Mouse (Mus musculus): Measurements from ENCODE around the gene Ada.

DNA sequence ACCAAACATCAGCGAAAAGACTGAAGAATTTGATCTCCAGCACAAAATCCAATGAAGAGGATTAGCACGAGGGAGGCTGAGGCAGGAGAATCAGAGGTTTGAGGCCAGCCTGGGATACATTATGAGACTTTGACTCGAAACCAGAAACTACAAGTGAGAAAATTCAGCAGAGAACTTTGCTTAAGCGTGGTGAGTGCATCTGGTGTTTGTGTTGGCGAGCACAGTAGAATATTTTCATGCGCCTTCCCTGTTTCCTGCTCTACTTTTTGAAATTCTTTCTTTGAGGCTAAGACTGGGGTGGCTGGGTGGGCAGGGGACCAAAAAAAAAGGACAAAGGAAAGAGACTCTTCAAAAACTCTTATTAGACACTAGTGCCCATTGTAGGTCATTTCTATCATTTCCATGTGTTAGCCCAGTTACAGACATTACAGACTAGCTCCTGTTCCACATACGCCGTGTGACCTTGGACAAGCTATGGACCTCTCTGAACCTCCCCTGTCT lies 38.6 kb downstream of the Ada start:
- no peak for TF ChIP-seq POLR2A (IDR thresholded peaks at IDR 0.05; ENCODE audit: extremely low read depth, insufficient read depth, low read length)
- no peak for TF ChIP-seq CTCF (IDR thresholded peaks at IDR 0.05; ENCODE audit: low read depth, low read length)

Data from liver, adult 2 months (tissue).